In genomic region chr2:34027445-34027844, GRCm38 (mm10) we compare ENCODE assay signal across 8 mouse cellular contexts.
A peak's percentile ranks its signal among the peaks of the same experiment; 100 is the strongest.
DNase-seq lines count a peak whose midpoint lies in the region; ATAC-seq lines count a peak whose summit lies in the region.

No protein-coding gene starts in this region.

- H3K27ac ChIP-seq in heart, embryonic 11.5 days (ENCODE audit: low read depth, low read length) = no peak overlapping the region
- peak overlapping the region; percentile 78 for H3K27ac ChIP-seq in hindbrain, embryonic 13.5 days
- H3K27ac ChIP-seq in midbrain, embryonic 11.5 days (ENCODE audit: low read depth, low read length) = no peak overlapping the region

- ATAC-seq in heart, embryonic 11.5 days (replicated peaks; ENCODE audit: insufficient number of reproducible peaks, low FRiP score, low TSS enrichment) = no peak
- peak; percentile 79 for ATAC-seq in hindbrain, embryonic 13.5 days (ENCODE audit: low FRiP score)
- ATAC-seq in midbrain, embryonic 11.5 days (ENCODE audit: low FRiP score) = peak; percentile 72
- ATAC-seq in megakaryocyte, adult 5-6 weeks (ENCODE audit: poor library complexity, severe bottlenecking) = no peak

- H3K9ac ChIP-seq in heart, embryonic 11.5 days (ENCODE audit: low read depth, low read length) = no peak overlapping the region
- no peak overlapping the region; the same call in 1 of the 2 replicates for H3K9ac ChIP-seq in hindbrain, embryonic 13.5 days
- H3K9ac ChIP-seq in midbrain, embryonic 11.5 days (ENCODE audit: low read length) = no peak overlapping the region

- H3K4me1 ChIP-seq in heart, embryonic 11.5 days (ENCODE audit: control insufficient read depth, insufficient read depth, low read length) = peaks cover 18% of the 10 kb centered on the region
- H3K4me1 ChIP-seq in hindbrain, embryonic 13.5 days (replicated peaks) = peaks cover 40% of the 10 kb centered on the region
- peaks cover 20% of the 10 kb centered on the region for H3K4me1 ChIP-seq in midbrain, embryonic 11.5 days (ENCODE audit: control insufficient read depth, insufficient read depth, low read length)

- intact Hi-C loops in heart, postnatal 36 days (cut with DNase I) = no loop called here

- H3K36me3 ChIP-seq in heart, embryonic 11.5 days (ENCODE audit: control insufficient read depth, insufficient read depth, low read length) = no peaks in the 10 kb centered on the region
- H3K36me3 ChIP-seq in hindbrain, embryonic 13.5 days = no peaks in the 10 kb centered on the region
- H3K36me3 ChIP-seq in midbrain, embryonic 11.5 days (ENCODE audit: control insufficient read depth, insufficient read depth, low read length) = no peaks in the 10 kb centered on the region

- no peaks in the 10 kb centered on the region for H3K27me3 ChIP-seq in heart, embryonic 11.5 days (ENCODE audit: control insufficient read depth, insufficient read depth, low read length)
- H3K27me3 ChIP-seq in hindbrain, embryonic 13.5 days = no peaks in the 10 kb centered on the region
- H3K27me3 ChIP-seq in midbrain, embryonic 11.5 days (ENCODE audit: control insufficient read depth, insufficient read depth, low read length) = no peaks in the 10 kb centered on the region

- H3K9me3 ChIP-seq in heart, embryonic 11.5 days (replicated peaks; ENCODE audit: control insufficient read depth, low read length) = no peaks in the 10 kb centered on the region
- H3K9me3 ChIP-seq in hindbrain, embryonic 13.5 days = no peaks in the 10 kb centered on the region
- H3K9me3 ChIP-seq in midbrain, embryonic 11.5 days (ENCODE audit: control insufficient read depth, low read length) = no peaks in the 10 kb centered on the region

- 19% methylated on average over 9 of the region's 9 CpGs for WGBS in heart, embryonic 11.5 days (ENCODE audit: insufficient replicate concordance)
- WGBS in hindbrain, embryonic 13.5 days = 17% methylated on average over 9 of the region's 9 CpGs
- 31% methylated on average over 9 of the region's 9 CpGs for WGBS in midbrain, embryonic 11.5 days

- peak overlapping the region; percentile 31 for H3K4me2 ChIP-seq in heart, embryonic 11.5 days
- no peak overlapping the region for H3K4me2 ChIP-seq in hindbrain, embryonic 13.5 days
- H3K4me2 ChIP-seq in midbrain, embryonic 11.5 days = no peak overlapping the region; the same call in 1 of the 2 replicates

- DNase-seq in heart, postnatal 36 days = no peak
- peak; percentile 66 for DNase-seq in R1 (ENCODE audit: low read depth, low spot score)
- DNase-seq in midbrain, embryonic 11.5 days (ENCODE audit: low spot score, missing footprints) = no peak
- DNase-seq in adrenal gland, postnatal 25 days = no peak
- no peak for DNase-seq in adrenal gland, adult 2 months

- no peak overlapping the region for H3K4me3 ChIP-seq in heart, embryonic 11.5 days (ENCODE audit: low read depth, low read length)
- no peak overlapping the region for H3K4me3 ChIP-seq in hindbrain, embryonic 13.5 days
- H3K4me3 ChIP-seq in midbrain, embryonic 11.5 days (ENCODE audit: low read depth, low read length) = no peak overlapping the region

Comparison
In these comparisons a context has a peak if more than half of its experiments do, and no peak if none do; other contexts are left out.
1. ATAC-seq: peak in hindbrain, embryonic 13.5 days (single experiment) and midbrain, embryonic 11.5 days (single experiment); none in heart, embryonic 11.5 days (single experiment) and megakaryocyte, adult 5-6 weeks (single experiment).